Mouse (Mus musculus) testis, adult 2 months (tissue): ENCODE results near the gene Sec24c. TPM values are rescaled to one million over a fixed set of nuclear protein-coding genes. Genes with fewer than 3 reads are reported as not detected.

Experiments
- H3K27ac ChIP-seq: fragments of 200-500 bp; 2 replicates; pipeline ENCODE4 v1.5.1; 2012; ENCODE audit warnings: low read depth, low read length; ENCODE audit not compliant: control insufficient read depth, insufficient read depth
- H3K27me3 ChIP-seq: fragments of 200-500 bp; 2 replicates; pipeline ENCODE4 v1.6.1; 2012; ENCODE audit warnings: mild to moderate bottlenecking, low read length, moderate library complexity; ENCODE audit not compliant: control insufficient read depth, insufficient read depth
- H3K36me3 ChIP-seq: fragments of 200-500 bp; 2 replicates; pipeline ENCODE4 v1.6.1; 2012; ENCODE audit warnings: mild to moderate bottlenecking, low read length; ENCODE audit not compliant: control insufficient read depth, insufficient read depth
- H3K4me1 ChIP-seq: fragments of 200-500 bp; 2 replicates; pipeline ENCODE4 v1.6.1; 2012; ENCODE audit warnings: low read length; ENCODE audit not compliant: control insufficient read depth, insufficient read depth
- H3K4me3 ChIP-seq: fragments of 200-500 bp; 2 replicates; pipeline ENCODE4 v1.5.1; 2012; ENCODE audit warnings: low read depth, mild to moderate bottlenecking, low read length, moderate library complexity, mixed read lengths; ENCODE audit not compliant: control insufficient read depth
- CTCF ChIP-seq: fragments of 200-500 bp; IDR thresholded peaks from 2 replicates; pipeline ENCODE4 v1.5.1; 2012; ENCODE audit warnings: low read depth, mild to moderate bottlenecking, inconsistent platforms, low read length, moderate library complexity; ENCODE audit not compliant: control insufficient read depth, insufficient read depth, insufficient replicate concordance
- POLR2A ChIP-seq: fragments of 200-500 bp; IDR thresholded peaks from 2 replicates; pipeline ENCODE4 v1.6.1; 2012; ENCODE audit warnings: low read depth, mild to moderate bottlenecking, inconsistent platforms, low read length, moderate library complexity; ENCODE audit not compliant: control insufficient read depth
- polyA plus RNA-seq: library from polyadenylated mRNA; depleted of rRNA; stranded (reverse); fragments of >200 nt; gene quantifications from 2 replicates; pipeline ENCODE4 v1.2.3, GENCODE M21; 2012

The Sec24c gene
- polyA plus RNA-seq, 1 experiment = 80.7 TPM

DNA sequence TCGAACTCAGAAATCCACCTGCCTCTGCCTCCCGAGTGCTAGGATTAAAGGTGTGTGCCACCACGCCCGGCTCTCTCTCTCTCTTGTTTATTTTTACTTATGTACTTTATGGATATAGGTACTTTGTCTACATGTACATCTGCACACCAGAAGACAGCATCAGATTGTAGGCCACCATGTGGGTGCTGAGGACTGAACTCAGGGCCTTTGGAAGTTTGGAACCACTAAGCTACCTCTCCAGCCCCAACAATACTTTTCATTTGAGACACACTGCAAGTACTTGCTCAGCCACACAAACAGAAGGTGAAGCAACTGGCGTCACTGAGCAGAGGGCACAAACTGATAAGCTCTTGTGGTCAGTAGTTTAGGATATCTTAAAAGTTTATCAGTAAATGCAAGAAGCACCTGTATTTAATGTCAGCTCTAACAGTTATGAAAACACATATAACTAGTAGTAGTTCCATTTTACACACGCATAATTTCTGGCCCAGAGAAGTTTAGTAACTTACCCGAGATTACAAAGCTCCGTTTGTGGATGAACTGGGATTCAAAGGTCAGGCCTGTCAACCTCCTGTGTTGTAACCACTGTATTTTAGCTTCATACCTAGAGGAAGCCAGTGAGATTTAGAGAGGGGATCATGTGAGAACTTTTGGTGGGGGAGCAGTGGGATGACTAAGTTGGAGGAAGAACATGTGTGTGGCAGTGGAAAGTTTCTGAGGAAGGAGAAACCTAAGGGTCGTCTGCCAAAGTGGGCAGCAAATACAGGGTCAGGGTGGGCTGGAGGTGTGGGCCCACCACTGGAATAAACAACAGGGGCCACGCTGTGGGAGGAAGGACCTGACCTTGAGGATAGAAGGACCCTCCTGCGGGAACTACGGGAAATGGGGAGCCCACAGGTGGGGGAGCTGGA, 59.2 kb downstream of the Sec24c start:
- peak overlapping the region; percentile 77 for H3K27ac ChIP-seq
- no peaks in the 10 kb centered on the region for H3K27me3 ChIP-seq
- no peak for TF ChIP-seq POLR2A
- TF ChIP-seq CTCF = no peak
- H3K4me3 ChIP-seq = peak overlapping the region; percentile 93
- peaks cover 16% of the 10 kb centered on the region for H3K4me1 ChIP-seq
- H3K36me3 ChIP-seq = peaks cover 5% of the 10 kb centered on the region

DNA sequence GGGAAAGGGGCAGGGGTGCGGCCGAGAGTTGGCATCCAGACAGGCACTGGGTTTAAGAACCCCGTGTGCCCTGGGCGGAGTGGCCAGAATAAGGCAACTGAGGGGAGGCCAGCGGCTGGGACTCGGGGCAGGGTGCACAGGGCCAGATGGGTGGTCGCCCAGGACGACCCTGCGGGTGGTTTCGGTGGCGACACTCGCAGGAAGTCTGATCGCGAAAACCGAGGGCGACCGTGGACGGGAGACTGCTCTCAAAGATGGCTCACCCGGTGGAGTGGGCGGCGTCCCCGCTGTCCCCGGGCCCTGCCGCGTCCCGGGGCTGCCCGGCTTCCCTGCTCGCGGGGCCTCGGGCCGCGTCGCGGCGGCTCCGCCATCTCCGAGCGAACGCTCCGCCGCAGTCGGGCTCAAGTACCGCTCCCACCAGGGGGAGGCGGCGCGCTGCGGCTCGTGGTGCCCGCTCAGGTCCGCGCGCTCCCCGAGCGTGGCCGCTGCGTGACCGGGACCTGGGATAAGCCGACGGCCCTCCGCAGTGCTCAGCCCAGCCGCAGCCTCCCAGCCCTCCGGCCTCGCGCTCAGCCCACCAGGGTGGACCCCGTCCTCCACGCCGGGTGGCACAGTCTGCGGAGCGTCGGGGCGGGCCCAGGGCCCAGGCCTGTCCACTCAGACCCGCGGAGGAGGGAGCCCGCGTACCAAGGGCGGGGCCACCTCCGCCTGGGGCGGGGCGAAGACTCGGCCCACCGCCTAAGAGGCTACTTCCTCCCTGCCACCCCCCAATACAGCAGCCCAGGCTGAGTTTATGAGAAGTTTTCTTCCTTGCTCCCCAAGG, 60.1 kb downstream of the Sec24c start, which contains the start of gene Ndst2:
Gene Ndst2 (minus strand): TSS at position 611 of the 823 bp plus-strand sequence.
- H3K27ac ChIP-seq = peak within 1 kb of the TSS; percentile 77
- TF ChIP-seq POLR2A (peak; percentile 43), CTCF (no peak)
- peak within 1 kb of the TSS; percentile 93 for H3K4me3 ChIP-seq
- H3K36me3 ChIP-seq = peaks cover 2% of the 10 kb centered on the region; the same call in 1 of the 2 replicates
- no peaks in the 10 kb centered on the region for H3K27me3 ChIP-seq
- peaks cover 16% of the 10 kb centered on the region for H3K4me1 ChIP-seq

- H3K36me3 ChIP-seq = peaks cover 1% of the 10 kb centered on the region
- H3K4me1 ChIP-seq = peaks cover 15% of the 10 kb centered on the region
- TF ChIP-seq CTCF (no peak), POLR2A (no peak)
- H3K4me3 ChIP-seq = no peak overlapping the region
- H3K27me3 ChIP-seq = no peaks in the 10 kb centered on the region
- peak overlapping the region; percentile 12; the same call in 1 of the 2 replicates for H3K27ac ChIP-seq
These were observed 60.9 kb downstream of the Sec24c start for GRCm38 (mm10) chr14:20735052-20735451.

GRCm38 (mm10) chr14:20735892-20736390, 61.8 kb downstream of the Sec24c start:
- Histone ChIP-seq H3K27me3 (no peaks in the 10 kb centered on the region), H3K27ac (0 out of 2 replicates have a peak overlapping the region, but pooled peaks have one; percentile 18), H3K36me3 (no peaks in the 10 kb centered on the region; the same call in none of the 2 replicates), H3K4me1 (peaks cover 14% of the 10 kb centered on the region), H3K4me3 (no peak overlapping the region)
- no peak for TF ChIP-seq CTCF
- 0 out of 2 replicates have a peak, but pooled peaks have one; percentile 12 for TF ChIP-seq POLR2A

- H3K4me1 ChIP-seq = peaks cover 14% of the 10 kb centered on the region
- H3K4me3 ChIP-seq = no peak overlapping the region
- TF ChIP-seq POLR2A = no peak
- TF ChIP-seq CTCF = peak; percentile 63; the same call in 1 of the 2 replicates
- no peaks in the 10 kb centered on the region; the same call in 1 of the 2 replicates for H3K36me3 ChIP-seq
- no peaks in the 10 kb centered on the region for H3K27me3 ChIP-seq
- no peak overlapping the region for H3K27ac ChIP-seq
These were observed 63.2 kb downstream of the Sec24c start for GRCm38 (mm10) chr14:20737306-20737705.

DNA sequence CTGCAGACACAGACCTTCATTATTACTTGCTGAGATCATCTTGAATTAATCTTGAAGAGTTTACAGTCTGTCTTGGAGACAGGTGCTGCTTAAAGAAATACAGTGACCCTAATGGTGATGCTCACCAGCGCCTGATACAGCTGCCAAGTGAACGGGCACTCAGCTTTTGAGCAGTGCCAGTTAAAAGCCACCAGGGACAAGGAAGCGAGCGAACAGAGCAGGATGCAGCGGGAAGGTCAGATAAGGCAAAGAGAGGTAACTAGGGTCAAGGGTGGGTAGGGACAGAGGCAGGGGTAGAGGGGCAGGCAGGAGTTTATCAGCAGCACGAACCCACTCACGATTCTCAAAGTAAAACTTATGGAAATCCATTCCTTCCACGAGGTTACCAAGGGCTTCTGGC, 64.4 kb downstream of the Sec24c start:
- H3K4me3 ChIP-seq = no peak overlapping the region
- H3K4me1 ChIP-seq = peaks cover 11% of the 10 kb centered on the region
- H3K27me3 ChIP-seq = no peaks in the 10 kb centered on the region
- TF ChIP-seq POLR2A (no peak), CTCF (no peak)
- no peaks in the 10 kb centered on the region; the same call in 1 of the 2 replicates for H3K36me3 ChIP-seq
- H3K27ac ChIP-seq = no peak overlapping the region

DNA sequence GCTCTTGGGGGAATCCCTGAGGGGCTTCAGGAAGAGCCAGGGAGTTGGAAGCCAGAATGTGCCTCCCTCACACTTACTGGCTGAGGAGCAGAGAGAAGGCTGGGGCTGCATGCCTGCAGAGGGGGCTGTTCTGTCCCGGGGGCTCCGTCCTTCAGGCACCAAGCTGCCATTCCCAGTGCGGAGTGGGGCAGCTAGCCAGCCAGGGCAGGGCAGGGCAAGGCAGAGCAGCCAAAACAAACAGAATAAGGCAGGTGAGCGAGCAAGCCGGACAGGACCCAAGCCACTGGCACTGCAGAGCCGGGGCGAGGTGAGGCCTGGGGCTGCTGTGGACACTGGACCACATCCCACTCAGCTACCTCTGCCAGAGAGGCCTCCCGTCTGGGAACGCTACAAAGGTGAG, 67.2 kb downstream of the Sec24c start:
- Histone ChIP-seq H3K27ac (no peak overlapping the region), H3K36me3 (no peaks in the 10 kb centered on the region; the same call in 1 of the 2 replicates), H3K27me3 (no peaks in the 10 kb centered on the region), H3K4me1 (no peaks in the 10 kb centered on the region; the same call in 1 of the 2 replicates), H3K4me3 (no peak overlapping the region)
- TF ChIP-seq POLR2A (no peak), CTCF (no peak)
